Mouse (Mus musculus) kidney, adult 18-20 months (tissue): ENCODE data around the gene Syk.

Experiments
- DNase-seq: peaks from one replicate; pipeline ENCODE4 v3.0.0; 2021

Gene Syk

GRCm38 (mm10) chr13:52569194-52569769 is 13.7 kb upstream of the Syk start:
- no peak for DNase-seq

DNA sequence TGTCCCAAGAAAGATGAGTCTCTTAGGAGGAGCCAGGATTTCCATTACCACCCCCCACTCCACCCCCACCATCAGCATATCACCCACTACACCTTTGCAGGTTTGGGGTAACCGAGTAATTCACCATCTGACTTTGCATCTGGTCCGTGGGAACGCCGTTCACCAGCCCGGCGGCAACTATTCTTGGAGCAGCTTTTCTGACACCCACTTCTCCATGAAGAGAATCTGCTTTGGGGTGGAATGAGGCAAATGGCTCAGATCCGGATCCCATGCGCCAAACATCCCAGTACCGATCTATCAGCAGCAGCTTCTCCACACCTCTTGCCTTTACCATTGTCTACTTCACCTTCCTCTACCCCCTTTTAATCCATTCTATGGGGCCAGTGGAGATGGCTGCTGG is 12.7 kb upstream of the Syk start:
- DNase-seq = no peak

DNA sequence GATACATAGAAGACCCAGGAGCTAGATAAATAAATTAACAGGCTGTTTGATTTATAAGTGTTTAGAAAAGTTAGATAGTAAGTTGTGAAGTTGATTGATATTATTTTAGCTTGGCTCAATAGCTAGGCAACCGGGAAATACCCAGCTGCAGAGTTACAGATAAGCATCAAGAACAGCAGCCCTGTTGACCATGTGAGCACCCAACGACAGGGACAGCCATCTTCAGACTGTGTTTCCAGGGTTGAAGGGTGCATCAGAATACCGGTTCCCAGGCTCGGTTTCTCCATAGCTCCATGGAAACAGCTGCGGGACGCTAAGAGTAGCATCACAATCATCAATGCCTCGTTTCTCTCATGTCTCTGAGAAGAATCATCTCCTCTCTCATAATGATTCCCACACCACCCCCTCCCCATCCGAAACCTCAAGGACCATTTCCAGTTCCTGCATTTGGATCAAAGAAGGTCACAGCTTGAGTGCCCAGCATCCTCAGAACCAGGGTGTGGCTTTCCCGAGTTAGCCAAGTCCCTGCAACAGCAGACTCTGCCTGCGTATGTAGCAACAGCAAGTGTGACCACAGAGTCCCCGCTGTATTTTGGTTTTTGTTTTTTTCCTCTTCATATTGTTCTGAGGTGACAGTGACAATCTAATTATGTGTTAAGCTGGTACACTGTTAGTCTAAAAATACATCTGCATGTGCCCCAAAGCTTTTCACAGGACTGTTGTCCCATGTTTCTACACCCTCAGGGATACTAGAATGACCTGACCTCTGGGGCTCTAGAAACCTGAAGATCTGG is 11.2 kb upstream of the Syk start:
- no peak for DNase-seq

DNA sequence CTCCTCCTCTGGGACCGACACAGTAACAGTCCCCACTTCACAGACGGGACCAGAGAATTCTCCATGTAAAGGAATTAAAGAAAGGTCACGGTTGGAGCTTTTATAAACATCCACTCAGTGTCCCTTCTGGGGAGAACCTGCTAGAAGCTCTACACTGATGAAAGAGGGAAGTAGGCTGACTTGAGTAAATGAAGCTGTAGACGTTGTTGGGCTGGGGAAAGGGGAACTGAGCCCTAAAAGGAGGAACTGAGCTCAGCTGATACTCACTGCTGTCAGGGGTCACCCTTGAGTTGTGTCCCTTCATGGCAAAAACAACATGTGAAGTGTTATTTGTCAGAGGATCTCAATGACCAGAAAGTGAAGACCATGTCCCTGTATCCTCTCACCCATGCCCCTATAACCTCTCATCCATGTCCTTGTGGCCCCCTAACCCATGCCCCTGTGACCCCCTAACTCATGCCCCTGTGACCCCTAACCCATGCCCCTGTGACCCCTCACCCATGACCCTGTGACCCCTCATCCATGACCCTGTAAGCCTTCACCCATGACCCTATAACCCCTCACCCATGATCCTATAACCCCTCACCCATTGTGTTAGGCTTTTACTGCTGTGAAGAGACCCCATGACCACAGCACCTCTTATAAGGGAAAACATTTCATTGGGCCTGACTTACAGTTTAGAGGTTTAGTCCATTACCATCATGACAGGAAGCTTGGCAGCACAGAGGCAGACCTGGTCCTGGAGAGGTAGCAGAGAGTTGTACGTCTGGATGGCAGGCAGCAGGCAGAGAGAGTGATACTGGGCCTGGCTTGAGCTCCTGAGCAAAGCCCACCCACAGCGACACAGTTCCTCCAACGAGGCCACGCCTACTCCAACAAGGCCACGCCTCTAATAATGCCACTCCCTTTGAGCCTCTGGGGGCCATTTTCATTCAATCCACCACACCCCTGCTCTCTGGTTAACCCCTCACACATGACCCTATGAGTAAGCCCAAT is 10.2 kb upstream of the Syk start:
- DNase-seq = no peak

- DNase-seq = no peak
These were observed 8.7 kb upstream of the Syk start for GRCm38 (mm10) chr13:52574311-52574710.

DNA sequence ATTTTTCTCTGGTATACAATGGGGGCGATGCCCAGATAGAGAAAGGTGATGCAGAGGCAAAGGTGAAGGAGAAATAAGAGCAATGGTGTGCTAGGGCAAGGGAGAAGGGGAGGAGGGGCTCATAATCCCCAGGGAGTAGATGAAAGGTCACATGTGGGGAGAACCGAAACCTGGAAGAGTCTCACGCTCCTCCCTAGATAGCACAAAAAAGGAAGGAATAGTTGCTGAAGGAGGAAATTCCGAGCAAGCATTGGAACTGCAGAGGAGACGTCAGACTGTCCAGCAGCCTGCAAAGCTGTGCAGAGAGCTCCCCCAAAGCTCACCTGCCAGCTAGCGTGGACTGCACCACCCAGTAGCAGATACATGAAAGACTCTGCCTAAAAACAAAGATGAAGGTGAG is 7.5 kb upstream of the Syk start:
- DNase-seq = no peak

GRCm38 (mm10) chr13:52576021-52576614 is 6.9 kb upstream of the Syk start:
- DNase-seq = no peak

GRCm38 (mm10) chr13:52576841-52577240 is 6.1 kb upstream of the Syk start:
- no peak for DNase-seq

- DNase-seq = no peak
These were observed 5.5 kb upstream of the Syk start for GRCm38 (mm10) chr13:52577326-52577920.

DNA sequence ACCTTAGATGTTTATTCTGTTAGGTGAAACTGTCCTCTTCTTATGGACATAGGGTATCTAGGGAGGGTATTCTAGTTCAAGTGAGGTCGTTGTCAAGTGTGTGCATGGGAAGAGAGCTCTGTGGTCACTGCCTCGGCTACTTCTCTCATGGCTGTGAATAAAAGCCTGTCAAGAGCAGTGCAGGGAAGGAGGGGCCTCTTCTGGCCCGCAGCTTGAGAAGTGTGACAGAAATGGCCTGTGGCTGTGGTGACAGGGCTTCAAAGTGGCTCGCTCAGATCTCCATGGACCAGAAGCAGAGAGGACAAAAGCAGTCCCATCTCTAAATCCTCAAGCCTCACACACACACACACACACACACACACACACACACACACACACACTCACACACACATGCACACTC is 5.0 kb upstream of the Syk start:
- no peak for DNase-seq

- DNase-seq = no peak
These were observed 4.2 kb upstream of the Syk start for GRCm38 (mm10) chr13:52578776-52579175.

- DNase-seq = no peak
These were observed 481 bp upstream of the Syk start for GRCm38 (mm10) chr13:52582506-52582877.

DNA sequence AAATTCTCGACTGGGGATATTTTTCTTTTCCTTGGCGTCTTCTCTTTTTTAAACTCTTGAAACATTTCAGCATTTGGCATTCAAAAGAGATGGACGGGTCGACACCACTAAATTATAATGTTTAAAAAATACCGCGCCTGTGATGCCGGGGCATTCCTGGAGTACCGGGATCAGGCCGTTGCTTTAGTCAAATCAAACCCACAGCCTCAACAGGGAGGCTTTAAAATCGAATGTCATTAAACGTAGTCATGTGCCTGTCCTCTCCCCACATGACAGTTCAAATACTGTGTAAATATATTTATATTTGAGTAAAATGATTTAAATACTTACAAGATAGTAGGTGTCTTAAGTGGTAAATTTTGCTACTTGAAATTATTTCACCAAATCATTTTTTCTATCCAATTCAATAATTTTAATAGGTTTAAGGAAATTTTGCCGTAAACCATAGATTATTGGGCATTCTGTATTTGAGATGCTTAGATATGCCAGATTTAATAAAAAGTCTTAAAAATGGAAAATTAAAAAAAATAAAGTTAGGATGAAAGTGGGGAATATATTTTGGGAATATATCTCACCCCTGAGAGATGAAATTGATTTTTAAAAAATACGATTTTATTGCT is 1.1 kb downstream of the Syk start:
- no peak for DNase-seq

DNA sequence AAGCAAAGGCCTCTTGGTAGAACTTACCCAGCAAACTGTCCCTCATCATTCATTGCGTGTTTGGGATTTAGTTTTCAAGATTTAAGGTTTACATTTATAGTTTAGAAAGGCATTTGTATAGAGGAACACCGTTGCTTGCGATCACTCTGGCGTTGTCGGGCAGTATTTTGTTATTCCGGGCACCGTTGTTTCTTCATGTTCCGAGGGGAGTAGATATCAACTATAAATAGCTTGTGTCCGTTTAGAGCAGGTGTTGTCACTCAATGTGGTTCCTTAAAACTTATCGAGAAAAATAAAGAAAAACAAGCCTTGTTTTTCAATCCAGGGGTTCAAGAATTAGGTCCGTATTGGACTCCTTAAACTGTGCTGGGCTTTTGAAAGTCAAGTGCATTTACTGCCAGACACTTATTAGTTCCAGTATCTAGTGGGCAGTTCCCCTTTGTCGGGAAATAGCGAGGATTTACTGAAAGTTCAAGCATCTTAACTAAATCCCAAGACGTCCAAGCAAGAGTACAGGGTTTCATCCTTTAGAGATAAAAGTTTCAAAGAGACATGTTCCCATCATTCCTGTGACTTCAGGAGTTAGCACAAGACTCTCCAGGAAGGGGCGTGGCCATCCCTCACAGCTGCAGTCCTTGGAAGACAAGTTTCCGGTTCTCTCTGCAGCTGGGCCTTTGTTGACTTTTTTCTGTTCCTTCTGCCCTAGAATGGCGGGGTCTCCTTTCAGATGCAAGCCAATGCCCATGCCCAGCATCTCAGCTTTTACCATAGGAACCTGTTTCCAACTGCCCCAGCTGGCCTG is 1.9 kb downstream of the Syk start:
- DNase-seq = no peak

DNA sequence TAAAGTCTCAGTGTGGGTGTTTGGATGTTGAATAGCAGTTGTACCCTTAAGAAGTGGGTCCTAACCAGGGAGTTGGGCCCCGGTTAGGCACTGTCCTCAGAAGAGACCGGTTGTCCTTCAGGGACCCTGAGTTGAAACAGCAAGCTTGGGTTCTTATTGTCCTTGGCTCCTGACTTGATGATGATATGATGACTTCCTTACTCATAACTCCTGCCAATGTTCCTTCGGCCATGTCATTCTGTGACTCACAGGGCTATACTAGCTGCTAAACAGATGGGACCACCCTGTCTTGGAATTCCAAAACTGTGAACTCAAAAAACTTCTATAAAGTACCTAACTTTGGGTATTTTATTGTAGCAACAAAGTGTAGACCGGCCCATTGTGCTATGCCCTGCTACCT is 4.8 kb downstream of the Syk start:
- DNase-seq = no peak

GRCm38 (mm10) chr13:52589043-52589442 is 6.1 kb downstream of the Syk start:
- DNase-seq = no peak

GRCm38 (mm10) chr13:52591831-52592230 is 8.9 kb downstream of the Syk start:
- DNase-seq = no peak

DNA sequence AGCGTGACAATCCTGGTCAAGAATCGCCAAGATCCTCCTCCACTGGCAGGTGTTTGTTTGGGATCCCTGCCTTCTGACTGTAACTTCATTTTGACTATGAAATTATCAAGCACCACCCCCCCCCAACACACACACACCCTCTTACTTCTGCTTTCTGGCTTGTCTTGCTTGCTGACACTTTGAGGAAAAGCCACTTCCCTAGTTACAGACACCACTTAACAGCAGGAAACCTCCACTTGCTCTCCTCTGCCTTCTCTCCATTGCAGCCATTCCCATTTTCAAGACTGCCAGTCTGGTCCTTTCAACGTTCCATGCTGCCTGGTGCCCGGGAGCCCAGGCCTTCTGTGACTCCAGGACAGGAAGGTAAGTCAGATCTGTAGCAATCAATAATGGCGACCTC is 13.7 kb downstream of the Syk start:
- no peak for DNase-seq

- DNase-seq = no peak
These were observed 14.2 kb downstream of the Syk start for GRCm38 (mm10) chr13:52597092-52597678.

DNA sequence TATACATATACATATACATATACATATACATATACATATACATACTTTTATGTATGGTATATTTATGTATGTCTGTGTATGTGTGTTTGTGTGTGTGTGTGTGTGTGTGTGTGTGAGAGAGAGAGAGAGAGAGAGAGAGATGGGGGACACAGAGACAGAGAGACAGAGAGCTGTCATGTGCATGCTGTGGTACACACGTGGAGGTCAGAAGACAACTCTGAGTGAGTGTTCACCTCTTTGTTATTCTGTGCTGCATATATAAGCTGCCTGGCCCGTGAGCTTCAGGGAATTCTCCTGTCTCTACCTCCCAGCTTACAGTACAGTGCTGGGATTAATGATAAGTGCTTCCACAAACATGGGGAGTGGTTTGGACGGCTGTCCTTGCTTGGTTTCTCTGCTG is 15.3 kb downstream of the Syk start:
- DNase-seq = no peak

GRCm38 (mm10) chr13:52600015-52600643 is 17.2 kb downstream of the Syk start:
- DNase-seq = no peak
